Mouse (Mus musculus) olfactory bulb, adult 2 months (tissue): ENCODE measurements around the gene Fam57b. TPM values are rescaled to one million over a fixed set of nuclear protein-coding genes. Genes with fewer than 3 reads are reported as not detected.

Experiments
- H3K27ac ChIP-seq: fragments of 200-500 bp; 2 replicates; pipeline ENCODE4 v1.5.1; 2012; ENCODE audit warnings: low read depth, low read length; ENCODE audit not compliant: insufficient read depth
- H3K4me1 ChIP-seq: fragments of 200-500 bp; 2 replicates; pipeline ENCODE4 v1.6.1; 2012; ENCODE audit warnings: low read length; ENCODE audit not compliant: control insufficient read depth, insufficient read depth
- H3K4me3 ChIP-seq: fragments of 200-500 bp; 2 replicates; pipeline ENCODE4 v1.5.1; 2012; ENCODE audit warnings: mild to moderate bottlenecking, low read depth, low read length, moderate library complexity; ENCODE audit not compliant: insufficient read depth
- CTCF ChIP-seq: fragments of 200-500 bp; IDR thresholded peaks from 2 replicates; pipeline ENCODE4 v1.5.1; 2012; ENCODE audit warnings: low read depth, mild to moderate bottlenecking, low read length, moderate library complexity; ENCODE audit not compliant: insufficient read depth
- POLR2A ChIP-seq: fragments of 200-500 bp; IDR thresholded peaks from 2 replicates; pipeline ENCODE4 v1.6.1; 2012; ENCODE audit warnings: mild to moderate bottlenecking, low read depth, low read length, moderate library complexity; ENCODE audit not compliant: insufficient read depth
- WGBS: fragments of 180-500 bp; shearing (Covaris S2); methylation state at CpG from one replicate; pipeline ENCODE4 v1.1.7; 2018; 5-methylcytosine and 5-hydroxymethylcytosine counted together
- polyA plus RNA-seq: library from polyadenylated mRNA; stranded (reverse); fragments of >200 nt; gene quantifications from 2 replicates; pipeline ENCODE4 v1.2.4, GENCODE M21; 2012; ENCODE audit warnings: low replicate concordance; ENCODE audit not compliant: missing spikeins, insufficient read depth, insufficient read length

Gene Fam57b
- polyA plus RNA-seq, 1 experiment = not detected

GRCm38 (mm10) chr7:126832036-126832598 is 34.6 kb downstream of the Fam57b start:
- Histone ChIP-seq H3K4me3 (peak overlapping the region; percentile 16), H3K27ac (no peak overlapping the region), H3K4me1 (peaks cover 8% of the 10 kb centered on the region)
- WGBS = 2% methylated on average over 21 of the region's 21 CpGs
- TF ChIP-seq CTCF (peak; percentile 68), POLR2A (no peak)

GRCm38 (mm10) chr7:126833294-126833693 is 35.8 kb downstream of the Fam57b start:
- WGBS = 100% methylated on average over 1 of the region's 1 CpGs
- TF ChIP-seq CTCF (no peak), POLR2A (no peak)
- Histone ChIP-seq H3K27ac (no peak overlapping the region), H3K4me3 (no peak overlapping the region), H3K4me1 (peaks cover 8% of the 10 kb centered on the region)

- whole genome bisulfite sequencing = 58% methylated on average over 9 of the region's 9 CpGs
- no peak overlapping the region for H3K4me3 ChIP-seq
Observed at GRCm38 (mm10) chr7:126843276-126843675, 45.8 kb downstream of the Fam57b start.

GRCm38 (mm10) chr7:126845516-126845915 is 48.0 kb downstream of the Fam57b start:
- 42% methylated on average over 2 of the region's 2 CpGs for WGBS
- no peak overlapping the region for H3K4me3 ChIP-seq
- peaks cover 24% of the 10 kb centered on the region for H3K4me1 ChIP-seq
- H3K27ac ChIP-seq = no peak overlapping the region
- no peak for TF ChIP-seq POLR2A
- TF ChIP-seq CTCF = no peak

More at GRCm38 (mm10) chr7:126843276-126843675, 45.8 kb downstream of the Fam57b start:
- H3K4me1 ChIP-seq = peaks cover 15% of the 10 kb centered on the region
- peak overlapping the region; percentile 6 for H3K27ac ChIP-seq
- no peak for TF ChIP-seq POLR2A
- TF ChIP-seq CTCF = no peak

- 50% methylated on average over 4 of the region's 4 CpGs for WGBS
- TF ChIP-seq CTCF = no peak
- no peak for TF ChIP-seq POLR2A
- Histone ChIP-seq H3K27ac (peak within 1 kb of the TSS; percentile 31; the same call in 1 of the 2 replicates), H3K4me1 (peaks cover 24% of the 10 kb centered on the region), H3K4me3 (peak within 1 kb of the TSS; percentile 68)
Observed at GRCm38 (mm10) chr7:126847116-126847420, 49.6 kb downstream of the Fam57b start, which contains the start of gene Doc2a. TSS of gene Doc2a (plus strand) at chr7:126847416.

GRCm38 (mm10) chr7:126847421-126848398 is 50.2 kb downstream of the Fam57b start:
- H3K27ac ChIP-seq = peak overlapping the region; percentile 31; the same call in 1 of the 2 replicates
- H3K4me1 ChIP-seq = peaks cover 24% of the 10 kb centered on the region
- TF ChIP-seq CTCF (no peak), POLR2A (no peak)
- peak overlapping the region; percentile 68 for H3K4me3 ChIP-seq
- WGBS = 2% methylated on average over 73 of the region's 74 CpGs

GRCm38 (mm10) chr7:126848794-126849193 is 51.3 kb downstream of the Fam57b start:
- Histone ChIP-seq H3K4me1 (peaks cover 22% of the 10 kb centered on the region), H3K27ac (peak overlapping the region; percentile 31; the same call in 1 of the 2 replicates), H3K4me3 (peak overlapping the region; percentile 68)
- TF ChIP-seq POLR2A = no peak
- no peak for TF ChIP-seq CTCF
- WGBS = 15% methylated on average over 10 of the region's 10 CpGs

- TF ChIP-seq CTCF (no peak), POLR2A (no peak)
- WGBS = 94% methylated on average over 6 of the region's 6 CpGs
- no peak overlapping the region for H3K27ac ChIP-seq
- H3K4me3 ChIP-seq = no peak overlapping the region
- peaks cover 22% of the 10 kb centered on the region for H3K4me1 ChIP-seq
Observed at GRCm38 (mm10) chr7:126850161-126850560, 52.7 kb downstream of the Fam57b start.

- no peak overlapping the region for H3K27ac ChIP-seq
- peaks cover 22% of the 10 kb centered on the region for H3K4me1 ChIP-seq
- TF ChIP-seq POLR2A (no peak), CTCF (no peak)
- no peak overlapping the region for H3K4me3 ChIP-seq
- WGBS = 66% methylated on average over 12 of the region's 12 CpGs
Observed at GRCm38 (mm10) chr7:126851192-126851591, 53.7 kb downstream of the Fam57b start.
